18 mouse cellular contexts compared by ENCODE assay signal in the genomic region with DNA sequence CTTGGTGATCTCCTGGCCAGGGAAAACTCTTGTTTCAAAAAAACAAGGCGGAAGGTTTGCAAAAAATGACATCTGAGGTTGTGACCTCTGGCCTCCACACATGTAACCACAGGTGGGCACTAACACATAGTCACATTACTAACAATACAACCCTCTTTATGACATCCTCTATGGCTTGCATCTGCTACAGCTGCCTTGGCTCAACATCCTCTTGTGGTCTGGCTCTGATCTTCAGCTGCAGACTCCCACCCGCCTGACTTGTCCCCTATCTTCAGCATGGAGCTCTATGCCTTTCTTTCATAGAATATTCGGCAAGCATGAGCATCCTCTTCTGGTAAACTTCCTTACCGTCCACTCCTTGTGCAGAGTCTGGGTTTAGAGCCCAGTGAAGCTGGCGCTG.
"Had no signal": no experiment of that assay in that cellular context is flagged by ENCODE, and none has a peak within 500 bp of the region (broad histone marks: within the 10 kb centered on the region; RNA-seq: fewer than 3 reads in every experiment).

No protein-coding gene starts in this region.

- H3K27me3 ChIP-seq: liver, embryonic 13.5 days; liver, embryonic 15.5 days; lung, embryonic 15.5 days; midbrain, embryonic 13.5 days; midbrain, embryonic 15.5 days; neural tube, embryonic 13.5 days; neural tube, embryonic 15.5 days had no signal

- H3K4me3 ChIP-seq: liver, embryonic 13.5 days; liver, embryonic 15.5 days; lung, embryonic 15.5 days; midbrain, embryonic 10.5 days; midbrain, embryonic 13.5 days; midbrain, embryonic 15.5 days; neural tube, embryonic 13.5 days; neural tube, embryonic 15.5 days had no signal

- H3K4me2 ChIP-seq: liver, embryonic 11.5 days; liver, embryonic 13.5 days; liver, embryonic 15.5 days; lung, embryonic 15.5 days; midbrain, embryonic 13.5 days; midbrain, embryonic 15.5 days; neural tube, embryonic 13.5 days; neural tube, embryonic 15.5 days had no signal

- H3K27ac ChIP-seq: liver, embryonic 13.5 days; liver, embryonic 15.5 days; lung, embryonic 15.5 days; midbrain, embryonic 10.5 days; midbrain, embryonic 13.5 days; midbrain, embryonic 15.5 days; neural tube, embryonic 13.5 days; neural tube, embryonic 15.5 days had no signal

- H3K4me1 ChIP-seq: liver, embryonic 13.5 days; liver, embryonic 15.5 days; midbrain, embryonic 10.5 days; midbrain, embryonic 13.5 days; midbrain, embryonic 15.5 days; neural tube, embryonic 13.5 days; neural tube, embryonic 15.5 days had no signal

- H3K36me3 ChIP-seq: midbrain, embryonic 10.5 days; midbrain, embryonic 13.5 days; midbrain, embryonic 15.5 days had no signal

- DNase-seq: liver, embryonic 13.5 days; liver, postnatal 0 days; lung, adult 2 months; lung, postnatal 14 days; lung, postnatal 36 days; retina, postnatal 1 day; right cerebral cortex, adult 18-20 months; right cerebral cortex, postnatal 25 days; right cerebral cortex, postnatal 4 days; spleen, adult 18-20 months had no signal
